Mouse (Mus musculus): Measurements from ENCODE around the gene Slc35e4.
"Not testable (repeated sequence)": the region's sequence is repeated elsewhere in the genome, so short reads cannot be mapped to it uniquely, and the experiment has no call there.

Gene Slc35e4

DNA sequence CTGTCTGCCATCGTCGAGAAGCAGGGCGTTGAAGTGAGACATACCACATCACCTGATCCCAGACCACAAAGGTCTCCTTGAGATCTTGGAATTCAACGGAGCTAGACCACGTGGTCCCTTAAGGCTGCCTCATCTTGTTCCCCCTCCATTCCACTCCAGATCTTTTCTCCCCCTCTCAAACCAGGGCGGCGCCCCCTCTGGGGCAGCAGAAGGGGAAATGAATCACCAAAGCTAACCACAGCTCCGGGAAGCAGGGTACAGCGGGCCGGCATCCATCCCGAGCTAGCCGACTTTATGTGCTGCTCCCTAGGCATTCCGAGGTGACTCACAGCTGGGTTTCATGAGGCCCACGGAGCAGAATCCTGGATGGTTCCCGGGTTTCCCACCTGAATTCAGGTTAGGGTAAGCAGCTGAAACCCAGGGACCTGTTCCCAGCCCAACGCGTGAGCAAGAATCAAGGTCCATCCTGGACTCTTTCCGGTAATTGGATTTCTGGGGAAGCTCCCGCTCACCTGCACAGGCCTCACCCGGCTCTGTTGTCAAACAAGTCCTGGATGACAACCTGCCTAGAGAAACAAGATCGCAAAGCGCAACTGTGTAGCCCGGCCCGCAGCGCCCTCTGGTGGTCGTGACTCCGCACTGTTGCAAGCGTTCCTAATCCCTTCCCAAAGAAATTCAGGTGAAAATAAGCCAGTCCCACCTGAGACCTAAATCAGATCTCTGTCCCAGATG lies at the start of gene Slc35e4:
Gene Slc35e4 (minus strand): TSS at position 556 of the 732 bp plus-strand sequence.
- in situ Hi-C loops (cut with MboI; ENCODE audit: low sequenced_read_pairs): no loop called here

DNA sequence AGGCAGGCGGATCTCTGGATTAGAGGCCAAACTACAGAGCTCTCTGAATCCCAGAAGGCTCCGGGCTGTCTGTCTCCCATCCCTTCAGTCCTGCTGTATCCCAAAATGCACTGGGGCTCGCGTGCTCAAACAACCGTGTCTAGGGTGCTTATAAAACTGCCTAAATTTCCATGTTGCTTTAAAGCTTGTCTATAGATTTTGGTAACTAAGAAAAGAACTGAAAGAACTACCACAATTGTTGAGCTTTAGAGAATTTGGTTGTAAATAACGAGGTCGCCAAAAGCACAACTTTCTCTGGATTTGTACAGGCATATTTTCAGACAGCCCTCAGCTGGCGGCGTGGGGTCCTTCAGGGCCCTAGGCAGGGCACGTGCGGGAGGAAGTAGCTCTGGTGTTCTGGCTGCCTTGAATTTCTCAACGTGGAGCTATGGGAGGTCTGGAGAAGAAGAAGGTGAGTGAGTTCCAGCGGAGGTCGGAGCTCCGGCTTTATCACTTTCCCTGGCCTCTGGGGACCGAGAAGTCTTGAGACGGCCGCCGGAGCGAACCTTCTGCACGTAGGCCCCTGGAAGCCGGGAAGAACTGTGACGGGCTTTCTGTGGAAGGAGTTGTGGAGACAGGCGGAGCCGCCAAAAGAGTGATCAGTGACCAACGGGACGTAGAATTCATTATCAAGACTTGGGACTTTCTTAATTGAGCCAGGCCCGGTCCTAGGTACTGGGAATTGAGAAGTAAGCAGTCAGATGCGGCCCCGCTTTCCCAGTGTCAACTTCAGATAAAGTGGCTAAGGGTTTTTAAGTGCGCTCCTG lies 49.3 kb upstream of the Slc35e4 start, which contains the start of gene Pes1:
Gene Pes1 (plus strand): TSS at position 366 of the 806 bp plus-strand sequence.
- in situ Hi-C loops (cut with MboI; ENCODE audit: low sequenced_read_pairs): no loop called here

DNA sequence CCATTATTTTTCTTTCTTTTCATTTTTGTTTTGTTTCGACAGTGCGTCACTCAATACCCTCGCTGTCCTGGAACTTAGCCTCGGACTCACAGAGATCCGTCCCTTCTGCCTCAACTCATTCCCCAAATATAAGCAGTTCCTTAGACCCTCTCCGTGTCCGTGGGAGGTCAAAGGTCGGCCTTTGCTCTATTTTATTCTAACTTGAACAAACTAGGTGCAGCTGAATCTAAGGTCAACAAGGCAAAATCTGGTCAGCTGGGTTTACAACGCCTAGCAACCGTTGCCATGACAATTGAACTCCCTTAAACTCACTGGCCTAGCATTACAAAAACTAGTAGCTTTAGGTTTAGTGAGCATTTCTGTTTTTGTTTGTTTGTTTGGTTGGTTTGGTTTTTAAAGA lies 48.7 kb upstream of the Slc35e4 start:
- in situ Hi-C loops (cut with MboI; ENCODE audit: low sequenced_read_pairs): no loop called here

DNA sequence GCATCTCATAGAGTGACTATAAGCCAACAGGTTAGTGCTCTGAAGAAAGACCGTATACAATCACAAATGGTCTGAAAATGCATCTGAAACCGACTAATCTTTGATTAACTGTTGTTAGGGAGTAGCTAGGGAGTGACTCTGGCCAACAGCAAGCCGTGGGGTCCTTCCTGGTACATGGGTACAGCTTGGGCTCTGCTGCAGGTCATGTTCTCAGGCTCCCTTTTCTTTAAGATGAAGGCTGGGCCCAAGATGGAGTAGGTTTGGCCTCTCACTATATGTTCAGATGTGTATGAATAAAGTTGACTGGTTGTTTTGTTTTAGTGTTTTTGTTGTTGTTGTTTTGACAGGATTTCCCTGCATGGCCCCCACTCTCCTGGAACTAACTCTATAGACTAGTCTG lies 47.3 kb upstream of the Slc35e4 start:
- in situ Hi-C loops (cut with MboI; ENCODE audit: low sequenced_read_pairs): no loop called here

DNA sequence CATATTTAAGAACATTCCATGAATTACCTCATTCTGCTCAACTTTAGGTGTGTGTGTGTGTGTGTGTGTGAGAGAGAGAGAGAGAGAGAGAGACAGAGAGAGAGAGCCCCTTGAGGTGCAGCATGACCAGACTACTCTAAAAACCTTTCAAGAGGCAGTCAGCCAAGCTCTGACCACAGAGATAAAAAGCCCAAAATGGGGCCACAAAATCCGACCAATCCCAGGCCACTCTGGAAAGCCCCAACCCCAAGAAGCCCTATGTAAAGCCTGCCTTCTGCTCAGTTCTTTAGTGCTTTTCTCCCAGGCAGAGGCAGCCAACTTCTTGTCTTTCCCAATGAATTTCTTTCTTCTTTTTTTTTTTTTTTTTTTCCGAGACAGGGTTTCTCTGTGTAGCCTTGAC lies 46.4 kb upstream of the Slc35e4 start:
- in situ Hi-C loops (cut with MboI; ENCODE audit: low sequenced_read_pairs): no loop called here

DNA sequence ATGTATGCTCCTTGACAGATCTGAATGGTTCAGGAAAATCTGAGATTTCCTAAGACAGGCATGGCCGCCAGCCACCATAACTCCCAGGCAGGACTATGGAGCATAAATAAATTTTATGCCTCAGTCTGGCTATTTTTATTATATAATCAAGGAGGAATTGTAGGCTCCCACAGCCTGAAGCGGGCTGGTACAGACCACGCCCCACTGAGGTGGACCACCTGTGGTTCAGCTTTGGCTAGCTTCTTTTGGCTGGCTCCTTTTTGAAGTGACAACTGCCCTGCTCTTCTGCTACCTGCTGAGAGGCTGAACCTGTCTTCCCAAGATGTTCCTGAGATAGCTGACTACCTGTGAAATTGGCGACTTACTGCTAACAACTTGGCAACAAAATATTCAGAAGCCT lies 40.9 kb upstream of the Slc35e4 start:
- in situ Hi-C loops (cut with MboI; ENCODE audit: low sequenced_read_pairs): not testable (repeated sequence)

DNA sequence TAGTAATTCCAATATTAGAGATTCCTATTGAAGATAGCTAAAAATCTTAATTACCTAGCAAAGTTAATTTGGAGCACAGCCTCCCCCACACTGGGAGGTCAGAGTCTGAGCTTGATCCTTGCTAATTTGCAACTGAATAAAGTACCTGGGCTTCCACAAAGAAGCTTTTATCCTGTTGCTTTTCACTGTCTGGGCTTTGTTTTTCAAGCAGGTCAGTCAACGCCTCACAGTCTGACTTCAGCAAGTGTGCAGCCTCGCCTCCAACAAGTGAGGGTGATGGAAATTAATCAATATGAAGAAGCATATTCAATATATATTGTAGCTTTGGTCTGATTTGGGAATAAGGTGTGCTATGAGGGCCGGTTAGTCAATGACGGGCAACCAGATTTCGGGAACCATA lies 40.4 kb upstream of the Slc35e4 start:
- in situ Hi-C loops (cut with MboI; ENCODE audit: low sequenced_read_pairs): not testable (repeated sequence)

DNA sequence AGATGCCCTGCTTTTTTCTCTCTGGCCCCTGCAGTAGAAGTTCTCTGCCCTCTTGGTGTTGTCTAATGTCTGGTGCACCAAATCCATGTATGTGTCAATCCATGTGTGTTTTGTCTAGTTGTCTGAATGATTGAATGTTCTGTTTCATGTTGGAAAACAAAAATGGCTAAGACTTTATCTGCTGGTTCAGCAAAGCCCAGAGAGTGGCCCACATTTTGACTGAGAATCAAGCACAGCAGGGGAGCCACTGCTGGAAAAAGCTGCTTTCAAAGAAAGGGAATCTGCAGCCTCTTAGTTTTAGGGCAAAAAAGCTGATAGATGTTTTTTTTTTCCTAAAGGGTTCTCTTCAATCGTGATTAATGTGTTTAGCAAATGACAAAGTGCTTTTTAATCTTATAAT lies 31.9 kb upstream of the Slc35e4 start:
- in situ Hi-C loops (cut with MboI; ENCODE audit: low sequenced_read_pairs): no loop called here

DNA sequence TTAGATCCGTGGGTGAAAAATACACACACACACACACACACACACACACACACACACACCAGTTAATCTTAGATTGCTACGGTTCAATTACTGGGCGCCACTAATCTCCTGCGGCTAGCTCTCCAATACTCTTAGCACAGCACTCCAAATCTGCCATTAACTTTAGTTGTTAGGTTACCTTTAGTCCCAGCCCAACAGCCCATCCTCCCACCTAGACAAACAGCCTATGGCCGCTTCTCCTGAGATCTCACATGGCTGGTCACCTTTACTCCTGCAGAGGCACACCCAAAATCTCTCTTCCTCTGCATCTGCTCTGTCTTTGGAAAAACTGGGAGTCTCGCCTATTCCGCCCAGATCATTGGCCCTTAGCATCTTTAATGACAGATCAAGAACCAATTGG lies 26.9 kb upstream of the Slc35e4 start:
- in situ Hi-C loops (cut with MboI; ENCODE audit: low sequenced_read_pairs): no loop called here

DNA sequence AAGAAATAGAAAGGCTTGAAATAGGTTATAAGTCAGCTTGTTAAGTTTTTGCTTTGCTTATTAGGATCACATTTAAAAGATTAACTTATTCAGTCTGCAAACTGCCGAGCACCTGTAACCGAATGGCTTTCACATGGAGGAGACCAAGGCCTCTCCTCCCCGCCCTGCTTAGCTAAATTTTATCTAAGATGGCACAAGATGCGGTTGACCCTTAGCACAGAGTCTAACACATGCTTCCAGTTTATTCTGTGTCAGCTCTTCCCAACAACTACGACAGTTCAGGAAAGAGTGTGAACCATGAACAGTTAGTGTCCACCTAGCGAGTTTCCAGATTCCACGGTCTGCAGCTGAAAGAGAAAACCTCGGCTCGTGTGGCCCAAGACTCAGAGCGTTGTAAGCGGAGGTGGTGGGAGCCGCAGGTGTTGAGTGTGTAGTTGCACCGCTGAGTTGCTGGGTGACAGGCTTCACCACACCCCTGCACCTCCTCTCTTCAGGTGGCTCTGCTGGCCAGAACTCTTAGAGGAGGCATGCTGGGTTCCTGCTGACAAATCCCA lies 22.9 kb upstream of the Slc35e4 start:
- in situ Hi-C loops (cut with MboI; ENCODE audit: low sequenced_read_pairs): no loop called here

DNA sequence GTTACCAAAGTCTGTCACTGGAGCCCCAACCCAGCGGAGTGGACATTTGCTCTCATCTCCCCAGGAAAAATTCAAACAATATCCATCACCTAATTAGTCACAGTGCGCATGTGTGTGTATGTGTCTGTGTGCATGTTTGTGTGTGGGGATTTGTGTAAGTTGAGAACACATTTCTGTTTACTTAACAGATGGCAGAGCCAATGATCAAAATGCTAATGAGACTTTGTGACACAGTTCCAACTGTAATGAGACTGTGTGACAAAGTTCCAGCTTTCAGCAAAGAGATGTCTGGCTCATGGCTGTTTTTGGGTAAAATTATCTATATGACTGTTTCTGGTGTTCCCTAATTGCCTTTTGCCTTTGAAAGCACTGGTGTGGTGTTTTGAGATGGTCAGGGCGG lies 21.9 kb upstream of the Slc35e4 start:
- in situ Hi-C loops (cut with MboI; ENCODE audit: low sequenced_read_pairs): no loop called here

DNA sequence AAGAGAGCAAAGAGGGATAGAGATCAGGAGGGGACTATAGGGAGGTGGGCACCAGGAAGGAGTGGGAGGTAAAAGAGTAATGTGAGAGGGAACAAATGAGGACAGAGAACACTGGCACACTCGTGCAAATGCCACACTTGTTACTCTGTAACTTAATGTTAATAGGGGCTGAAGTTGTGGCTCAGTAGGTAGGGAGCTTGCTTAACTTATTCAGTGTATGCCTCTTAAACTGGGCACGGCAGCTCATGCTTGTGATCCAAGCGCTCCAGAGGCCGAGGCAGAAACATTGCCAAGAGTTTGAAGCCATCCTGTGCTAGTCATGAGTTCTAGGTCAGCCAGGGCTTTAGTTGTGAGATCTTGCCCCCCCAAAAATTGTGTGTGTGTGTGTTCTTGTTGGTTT lies 20.7 kb upstream of the Slc35e4 start:
- in situ Hi-C loops (cut with MboI; ENCODE audit: low sequenced_read_pairs): no loop called here

DNA sequence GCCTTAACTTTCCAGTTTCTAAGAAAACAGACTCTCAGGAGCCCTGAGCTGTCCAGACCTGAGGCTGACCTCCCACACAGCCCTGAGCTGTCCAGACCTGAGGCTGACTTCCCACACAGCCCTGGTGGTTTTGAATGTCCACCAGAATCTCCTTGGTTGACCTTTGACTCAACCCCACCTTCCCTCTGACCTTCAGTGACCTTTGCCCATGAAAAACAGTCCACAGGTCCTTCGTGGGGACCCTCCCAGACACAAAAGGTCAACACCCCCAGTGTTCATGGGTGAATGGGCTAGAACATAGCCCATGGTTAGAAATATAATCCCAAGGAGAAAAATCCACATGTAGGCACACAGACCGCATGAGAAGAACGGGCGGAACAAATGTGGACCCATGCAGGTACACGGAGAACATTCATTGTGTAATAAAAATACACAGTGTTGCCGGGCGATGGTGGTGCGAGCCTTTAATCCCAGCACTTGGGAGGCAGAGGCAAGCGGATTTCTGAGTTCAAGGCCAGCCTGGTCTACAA lies 19.4 kb upstream of the Slc35e4 start:
- in situ Hi-C loops (cut with MboI; ENCODE audit: low sequenced_read_pairs): no loop called here

DNA sequence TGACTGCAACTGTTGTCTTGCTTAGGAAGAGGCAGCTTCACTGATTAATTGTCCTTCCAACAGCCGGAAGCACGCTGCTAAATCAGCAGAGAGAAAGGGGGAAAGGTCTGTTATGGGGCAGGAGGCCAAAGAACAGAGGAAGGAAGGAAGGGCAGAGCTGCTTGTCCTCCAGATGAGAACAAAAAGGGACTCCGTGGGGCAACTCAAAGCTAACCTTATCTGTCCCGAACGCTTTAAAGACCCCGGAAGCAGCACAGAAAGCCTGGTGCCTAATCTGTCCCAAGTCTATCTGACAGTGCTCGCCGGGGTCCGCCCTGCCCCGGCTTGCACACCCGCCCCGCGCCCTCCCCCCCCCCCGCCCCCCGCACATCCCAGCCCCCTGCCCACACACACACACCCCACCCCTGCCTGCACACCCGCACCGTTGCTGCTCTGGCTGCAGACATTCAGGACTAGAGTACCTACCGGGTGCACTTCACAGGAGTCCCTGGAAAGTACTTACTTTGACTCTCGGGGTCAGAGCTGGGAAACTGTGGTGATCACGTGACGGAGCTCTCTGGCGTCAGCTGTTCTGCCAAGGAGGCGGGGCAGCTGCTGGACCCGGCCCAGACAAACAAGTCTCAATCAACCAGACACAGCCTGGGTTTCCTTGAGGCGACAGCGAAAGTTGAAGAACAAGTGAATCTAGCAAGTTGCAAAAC lies 17.2 kb upstream of the Slc35e4 start, which contains the start of gene Tcn2:
Gene Tcn2 (minus strand): TSS at position 649 of the 701 bp plus-strand sequence.
- in situ Hi-C loops (cut with MboI; ENCODE audit: low sequenced_read_pairs): no loop called here

DNA sequence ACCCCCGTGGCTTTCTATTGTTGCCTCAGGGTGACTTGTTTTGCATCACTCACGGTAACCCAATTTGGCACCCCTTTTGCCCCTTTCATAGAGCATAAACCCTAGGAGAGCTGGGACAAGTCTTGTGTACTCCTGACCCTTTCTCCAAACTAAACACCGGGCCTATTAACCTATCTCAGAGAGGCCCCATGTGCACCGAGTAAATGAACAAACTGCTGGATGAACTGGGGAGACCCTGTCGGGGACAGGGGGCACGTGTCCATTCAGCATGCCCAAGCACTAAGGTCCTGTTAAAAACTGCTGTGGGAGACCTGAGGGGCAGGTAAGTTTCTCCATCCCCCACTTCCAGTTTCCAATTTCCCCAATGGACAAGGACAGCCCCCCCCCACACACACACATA lies 16.5 kb upstream of the Slc35e4 start:
- in situ Hi-C loops (cut with MboI; ENCODE audit: low sequenced_read_pairs): no loop called here

DNA sequence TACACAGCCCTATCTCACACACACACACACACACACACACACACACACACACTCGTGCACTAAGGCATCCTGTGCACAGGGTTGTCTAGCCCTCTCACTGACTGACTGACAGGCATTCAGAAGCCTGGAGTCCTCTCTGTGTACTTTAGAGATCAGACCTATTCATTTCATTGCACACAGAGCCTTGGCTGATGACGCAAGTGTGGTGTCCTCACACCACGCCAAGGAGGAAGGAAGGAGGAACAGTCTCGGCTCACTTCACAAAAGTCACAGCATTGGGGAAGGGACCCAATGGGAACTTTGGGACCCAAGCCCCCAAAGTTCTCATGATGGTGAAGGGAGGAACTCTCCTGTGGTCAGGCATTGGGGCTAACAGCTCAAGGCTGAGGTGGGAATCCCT lies 15.6 kb upstream of the Slc35e4 start:
- in situ Hi-C loops (cut with MboI; ENCODE audit: low sequenced_read_pairs): no loop called here

DNA sequence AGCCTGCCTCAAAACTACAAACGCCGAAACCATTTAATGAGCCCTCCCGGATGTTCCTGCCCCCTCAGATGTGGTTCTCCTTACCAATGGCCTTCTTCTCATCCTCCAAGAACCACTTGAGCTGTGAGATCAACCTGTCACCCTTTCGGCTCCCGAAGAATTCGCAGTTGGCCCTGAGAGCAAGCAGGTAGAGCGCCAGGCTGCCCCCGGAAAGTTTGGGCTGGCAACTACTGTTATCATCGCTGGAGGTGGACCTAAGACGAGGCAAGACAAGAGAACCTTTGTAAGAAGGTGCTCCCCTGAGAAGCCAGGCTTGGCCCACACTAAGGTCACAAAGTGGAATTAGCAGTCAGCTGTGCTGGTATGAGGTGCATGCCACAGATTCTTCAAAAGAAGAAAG lies 11.5 kb upstream of the Slc35e4 start:
- in situ Hi-C loops (cut with MboI; ENCODE audit: low sequenced_read_pairs): no loop called here

DNA sequence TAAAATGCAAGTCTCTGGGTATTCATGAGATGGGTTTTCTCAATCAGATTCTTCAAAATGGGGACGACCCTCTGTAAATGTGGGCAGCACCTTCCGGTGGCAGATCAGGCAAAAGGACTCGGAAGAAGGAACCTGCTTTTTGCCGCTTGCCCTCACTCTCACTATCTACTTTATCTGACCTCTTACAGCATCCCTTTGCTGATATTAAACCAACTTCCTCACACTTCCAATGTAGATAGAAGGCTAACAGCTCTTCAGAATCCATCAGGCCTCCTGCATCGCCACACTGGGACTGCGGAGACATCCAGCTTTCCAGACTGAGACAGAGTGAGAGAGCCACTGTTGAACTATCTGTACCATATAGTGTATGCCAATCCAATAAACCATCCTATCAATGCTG lies 8.3 kb upstream of the Slc35e4 start:
- in situ Hi-C loops (cut with MboI; ENCODE audit: low sequenced_read_pairs): no loop called here

DNA sequence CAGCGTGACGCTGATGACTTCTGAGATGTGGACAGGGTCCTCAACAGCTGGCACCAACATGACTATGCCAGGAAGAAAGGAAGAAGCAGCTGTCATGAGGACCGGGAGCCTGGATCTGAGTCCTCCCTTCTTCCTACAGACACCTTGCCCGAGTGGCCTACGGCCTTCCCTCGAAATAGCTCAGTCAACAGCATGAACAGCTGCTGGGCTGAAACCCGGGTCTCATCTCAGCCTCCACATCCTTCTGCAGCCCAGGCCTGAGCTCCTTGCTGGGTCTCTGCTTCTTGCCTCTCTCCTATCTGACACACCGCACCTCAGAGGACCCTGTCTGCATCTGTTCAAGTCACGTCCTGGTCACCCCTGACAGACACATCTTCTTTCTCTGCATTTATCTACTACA lies 7.7 kb upstream of the Slc35e4 start:
- in situ Hi-C loops (cut with MboI; ENCODE audit: low sequenced_read_pairs): no loop called here

DNA sequence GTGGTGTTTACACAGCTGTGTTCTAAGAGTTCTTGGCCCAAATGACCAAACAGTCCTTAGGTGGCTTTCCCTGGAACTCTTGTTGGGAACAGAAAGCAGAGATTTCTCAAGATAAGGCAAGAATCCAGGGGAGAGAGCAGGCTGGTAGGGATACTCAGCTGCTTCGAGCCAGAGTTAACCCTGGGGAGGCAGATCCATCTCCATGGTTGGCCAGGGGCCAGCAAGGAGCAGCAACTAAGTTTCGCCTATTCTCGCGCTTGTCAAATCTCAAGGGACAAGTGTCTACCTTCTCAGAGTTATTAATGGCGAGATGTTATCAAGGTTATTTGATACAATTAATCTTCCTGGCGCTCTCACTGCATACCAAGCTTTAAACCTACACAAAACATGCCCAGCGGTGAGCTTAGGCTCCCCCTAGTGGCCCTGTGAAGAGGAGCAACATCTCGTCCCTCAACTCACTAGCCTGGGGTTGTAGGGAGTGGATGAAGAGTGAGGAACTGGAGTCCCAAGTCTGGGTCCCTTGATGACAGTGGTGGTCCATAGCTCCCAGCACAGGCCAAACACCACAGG lies 6.9 kb upstream of the Slc35e4 start:
- in situ Hi-C loops (cut with MboI; ENCODE audit: low sequenced_read_pairs): no loop called here

DNA sequence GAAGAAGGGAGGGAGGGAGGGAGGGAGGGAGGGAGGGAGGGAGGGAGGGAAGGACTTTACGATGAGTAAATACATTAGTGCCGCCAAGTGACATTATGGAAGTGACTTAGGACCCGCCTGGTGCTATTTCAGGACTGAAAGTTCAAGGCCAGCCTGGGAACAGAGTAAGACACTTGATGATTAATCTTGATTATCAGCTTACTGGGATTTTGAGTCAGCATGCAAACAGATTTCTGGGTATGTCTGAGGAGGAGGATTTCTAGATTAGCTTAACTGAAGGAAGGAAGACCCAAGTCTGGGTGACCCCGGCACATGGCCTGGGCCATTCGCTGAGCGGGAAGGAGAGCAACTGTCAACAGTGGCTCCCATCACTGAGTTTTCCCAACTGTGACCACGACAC lies 6.0 kb upstream of the Slc35e4 start:
- in situ Hi-C loops (cut with MboI; ENCODE audit: low sequenced_read_pairs): no loop called here
